Mouse (Mus musculus) large intestine, adult 2 months (tissue): ENCODE data around the gene Dbnl. TPM values are rescaled to one million over a fixed set of nuclear protein-coding genes. Genes with fewer than 3 reads are reported as not detected.
"Not testable (repeated sequence)": the region's sequence is repeated elsewhere in the genome, so short reads cannot be mapped to it uniquely, and the experiment has no call there.

Source experiments
- DNase-seq: peaks from one replicate; pipeline ENCODE4 v3.0.0-alpha.2; 2012; ENCODE audit warnings: low read depth, low spot score
- WGBS: fragments of 180-500 bp; shearing (Covaris S2); methylation state at CpG from one replicate; pipeline ENCODE4 v1.1.7; 2018; 5-methylcytosine and 5-hydroxymethylcytosine counted together
- polyA plus RNA-seq: library from polyadenylated mRNA; depleted of rRNA; stranded (reverse); fragments of >200 nt; gene quantifications from 2 replicates; pipeline ENCODE4 v1.2.3, GENCODE M21; 2012

Dbnl gene
- polyA plus RNA-seq, 1 experiment: 122 TPM

GRCm38 (mm10) chr11:5790431-5790830 lies 2.1 kb downstream of the Dbnl start:
- DNase-seq: no peak
- 84% methylated on average over 1 of the region's 1 CpGs for WGBS

- DNase-seq: no peak
- WGBS: 82% methylated on average over 9 of the region's 9 CpGs
Observed at GRCm38 (mm10) chr11:5795290-5795689, 7.0 kb downstream of the Dbnl start.

DNA sequence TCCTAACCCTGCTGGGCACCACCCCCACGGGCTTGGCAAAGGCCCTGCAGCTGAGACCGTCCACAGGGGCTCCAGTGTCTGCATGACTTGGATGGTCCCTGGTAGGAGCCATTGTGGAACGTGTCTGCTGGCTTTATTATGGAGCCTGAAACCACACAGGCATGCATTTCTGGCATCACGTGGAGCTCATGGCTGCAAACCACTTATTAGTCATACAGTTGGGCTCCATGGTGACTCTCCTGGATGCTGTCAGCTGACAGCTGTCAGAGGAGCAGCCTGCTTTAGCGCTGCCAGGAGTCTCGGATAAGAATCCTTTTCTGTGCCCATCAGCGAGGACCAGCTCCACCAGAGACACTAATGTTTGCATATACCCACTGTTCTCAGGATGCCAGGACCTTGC lies 7.4 kb downstream of the Dbnl start:
- no peak for DNase-seq
- WGBS: 83% methylated on average over 7 of the region's 7 CpGs

DNA sequence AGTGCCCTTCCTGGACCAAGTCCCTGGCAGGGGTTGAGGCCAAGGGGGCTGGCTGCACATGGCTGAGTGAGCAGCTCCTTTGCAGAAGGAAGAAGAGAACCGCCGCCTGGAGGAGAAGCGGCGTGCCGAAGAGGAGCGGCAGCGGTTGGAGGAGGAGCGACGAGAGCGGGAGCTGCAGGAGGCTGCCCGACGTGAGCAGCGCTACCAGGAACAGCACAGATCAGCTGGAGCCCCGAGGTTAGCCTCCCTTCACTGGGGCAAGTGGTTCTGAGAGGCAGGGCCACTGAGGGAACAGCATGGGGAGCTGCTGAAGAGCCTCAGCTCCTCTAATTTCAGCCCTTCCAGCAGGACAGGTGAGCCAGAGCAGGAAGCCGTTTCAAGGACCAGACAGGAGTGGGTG lies 8.7 kb downstream of the Dbnl start:
- DNase-seq: no peak
- 87% methylated on average over 15 of the region's 15 CpGs for WGBS

- DNase-seq: no peak
- WGBS: 78% methylated on average over 11 of the region's 11 CpGs
Observed at GRCm38 (mm10) chr11:5797371-5797770, 9.1 kb downstream of the Dbnl start.

DNA sequence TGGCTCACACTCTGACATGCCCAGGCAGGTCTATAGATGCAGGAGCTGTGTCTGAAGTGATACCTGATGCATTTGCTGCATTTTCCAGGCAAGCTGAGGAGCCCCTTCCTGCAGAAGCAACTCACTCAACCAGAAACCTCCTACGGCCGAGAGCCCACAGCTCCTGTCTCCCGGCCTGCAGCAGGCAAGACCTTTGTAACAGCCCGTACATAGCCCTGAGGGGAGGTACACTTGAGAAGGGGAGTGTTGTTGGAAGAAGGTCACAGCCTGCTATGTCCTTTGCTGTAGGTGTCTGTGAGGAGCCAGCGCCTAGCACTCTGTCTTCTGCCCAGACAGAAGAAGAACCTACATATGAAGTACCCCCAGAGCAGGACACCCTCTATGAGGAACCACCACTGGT lies 9.6 kb downstream of the Dbnl start:
- 96% methylated on average over 5 of the region's 5 CpGs for WGBS

DNA sequence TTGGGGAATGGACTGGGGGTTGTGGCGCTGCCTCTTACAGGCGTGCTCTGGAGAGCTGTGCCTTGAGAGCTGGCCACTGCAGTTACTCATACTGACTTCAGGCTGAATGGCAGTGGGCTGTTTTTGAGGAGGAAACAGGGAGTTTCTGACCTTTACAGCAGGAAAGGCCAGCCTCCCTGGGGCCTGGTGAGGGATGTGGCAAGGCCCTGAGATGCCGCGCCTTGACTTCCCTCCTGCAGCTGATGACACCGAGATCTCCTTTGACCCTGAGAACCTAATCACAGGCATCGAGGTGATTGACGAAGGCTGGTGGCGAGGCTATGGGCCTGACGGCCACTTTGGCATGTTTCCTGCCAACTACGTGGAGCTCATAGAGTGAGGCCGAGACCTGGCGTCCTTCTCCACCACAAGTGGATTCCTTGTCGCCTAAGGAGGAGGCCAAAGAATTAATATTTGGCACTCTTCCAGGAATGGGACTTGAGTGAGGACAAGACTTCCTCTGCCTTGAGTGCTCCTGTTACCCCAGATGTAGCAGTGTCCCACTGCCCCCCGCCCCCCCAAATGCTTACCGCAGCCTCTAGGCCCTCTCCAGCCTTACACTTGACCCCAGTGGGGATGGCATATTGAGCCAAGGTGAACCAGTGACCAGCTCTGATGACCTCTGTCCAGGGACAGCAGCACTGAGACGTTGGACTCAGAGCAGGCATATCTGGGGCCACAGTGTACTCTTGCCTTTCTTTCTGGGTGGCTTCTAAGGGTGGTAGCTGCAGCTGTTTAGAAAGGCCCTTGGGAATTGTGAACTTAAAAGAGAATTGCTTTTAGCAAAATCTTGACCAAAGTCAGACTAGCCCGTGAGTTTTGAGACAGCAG lies 11.6 kb downstream of the Dbnl start:
- DNase-seq: no peak
- WGBS: 81% methylated on average over 17 of the region's 17 CpGs

More for the DNA sequence above, 9.6 kb downstream of the Dbnl start:
- DNase-seq: no peak

DNA sequence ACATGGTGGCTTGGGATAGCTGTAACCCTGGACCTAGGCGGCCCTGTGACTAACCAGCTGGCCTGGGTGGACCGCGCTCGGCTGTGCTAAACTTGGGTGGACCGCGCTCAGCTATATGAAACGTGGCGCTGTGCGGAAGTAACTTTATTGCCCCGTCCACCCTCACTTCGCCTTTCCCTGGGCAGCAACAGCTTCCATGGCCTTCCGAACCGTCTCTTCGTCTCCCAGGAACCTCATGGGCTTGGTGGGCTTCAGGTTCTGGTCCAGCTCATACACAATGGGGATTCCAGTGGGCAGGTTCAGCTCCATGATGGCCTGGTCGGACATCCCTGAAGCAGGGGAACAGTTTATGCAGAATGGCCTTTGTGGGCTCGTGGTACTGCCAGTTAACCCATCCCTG lies 13.2 kb downstream of the Dbnl start:
- WGBS: 89% methylated on average over 16 of the region's 16 CpGs
- DNase-seq: no peak

GRCm38 (mm10) chr11:5802005-5802404 lies 13.7 kb downstream of the Dbnl start:
- WGBS: 29% methylated on average over 12 of the region's 12 CpGs
- DNase-seq: no peak

GRCm38 (mm10) chr11:5802457-5803217 lies 14.3 kb downstream of the Dbnl start:
- DNase-seq: no peak
- WGBS: 49% methylated on average over 8 of the region's 8 CpGs

- WGBS: 59% methylated on average over 8 of the region's 8 CpGs
- DNase-seq: no peak
Observed at GRCm38 (mm10) chr11:5803551-5803981, 15.3 kb downstream of the Dbnl start, which contains the start of gene Pgam2. Pgam2 (minus strand) TSS chr11:5803733.

GRCm38 (mm10) chr11:5804174-5804573 lies 15.9 kb downstream of the Dbnl start:
- WGBS: 41% methylated on average over 5 of the region's 5 CpGs
- no peak for DNase-seq

DNA sequence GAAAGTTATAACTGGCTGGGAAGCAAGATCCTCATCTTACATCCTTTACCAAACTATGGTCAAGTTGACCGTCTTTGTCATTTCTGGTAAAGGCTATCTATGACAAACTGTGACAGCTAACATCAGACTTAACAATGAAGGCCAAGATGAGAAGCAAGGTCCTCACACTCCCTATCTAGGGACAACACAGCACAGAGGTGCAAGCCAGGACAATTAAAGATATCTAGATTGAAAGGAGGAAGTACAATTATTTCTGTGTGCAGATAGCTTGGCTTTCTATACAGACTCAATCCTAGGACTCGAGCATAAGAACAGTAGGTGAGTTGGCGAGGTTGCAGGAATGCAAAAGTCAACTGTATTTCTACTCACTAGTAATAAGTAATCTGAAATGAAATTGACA lies 17.4 kb downstream of the Dbnl start:
- 78% methylated on average over 3 of the region's 3 CpGs for WGBS
- no peak for DNase-seq

DNA sequence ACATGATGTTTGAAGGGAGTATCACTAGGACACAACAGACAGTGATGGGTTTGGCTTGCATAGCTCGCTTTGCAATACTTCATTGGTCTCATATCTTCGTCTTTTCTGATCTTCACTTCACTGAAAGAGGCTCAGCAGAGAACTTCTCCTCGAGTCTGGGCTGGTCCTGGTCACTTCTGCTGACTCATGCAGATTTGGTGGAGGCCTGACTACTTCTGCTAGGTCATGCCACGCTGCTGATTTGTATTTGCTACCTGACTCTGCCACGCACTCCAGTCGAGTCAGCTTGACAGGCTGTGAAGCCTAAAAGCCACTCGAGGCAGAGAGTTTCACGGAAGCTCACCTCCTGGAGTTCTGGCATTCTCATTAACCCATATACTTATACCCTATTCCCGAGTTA lies 19.7 kb downstream of the Dbnl start:
- WGBS: 91% methylated on average over 9 of the region's 9 CpGs

GRCm38 (mm10) chr11:5809487-5809886 lies 21.2 kb downstream of the Dbnl start:
- not testable (repeated sequence) for DNase-seq
- WGBS: 45% methylated on average over 4 of the region's 4 CpGs

More for the DNA sequence above, 19.7 kb downstream of the Dbnl start:
- no peak for DNase-seq

DNA sequence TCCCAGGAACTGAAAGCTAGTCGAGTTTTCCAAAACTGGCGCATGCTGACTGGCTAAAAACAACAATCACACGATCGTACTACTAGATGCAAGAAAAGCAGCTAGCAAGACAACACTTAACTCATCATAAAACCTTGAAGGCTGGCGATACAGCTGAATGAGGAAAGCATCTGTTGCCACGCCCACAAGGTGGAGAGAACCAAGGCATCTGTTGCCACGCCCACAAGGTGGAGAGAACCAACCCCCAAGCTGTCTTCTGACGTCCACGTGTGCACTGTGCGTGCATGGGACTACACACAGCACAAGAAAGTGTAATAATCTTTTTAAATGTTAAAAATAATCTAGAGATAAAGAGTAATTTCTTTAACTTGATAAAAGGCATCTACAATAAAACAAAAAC lies 25.1 kb downstream of the Dbnl start:
- 45% methylated on average over 10 of the region's 10 CpGs for WGBS

DNA sequence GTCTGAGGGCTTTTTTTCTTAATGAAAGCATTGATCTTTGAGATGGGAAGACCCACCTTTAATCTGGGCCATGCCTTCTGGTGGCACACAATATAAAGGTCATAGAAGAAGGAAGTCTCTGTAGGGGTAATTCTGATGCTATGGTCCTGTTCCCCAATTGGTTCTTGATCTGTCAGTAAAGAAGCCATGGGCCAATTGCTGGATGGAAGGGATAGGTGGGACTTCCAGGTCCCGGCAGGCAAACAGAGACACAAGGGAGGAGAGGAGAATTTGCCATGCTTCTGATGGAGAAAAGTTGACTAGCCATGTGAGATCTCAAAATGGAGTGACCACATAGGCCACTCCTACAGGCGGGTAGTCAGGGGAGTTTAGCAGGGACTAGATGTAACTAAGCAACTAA lies 30.9 kb downstream of the Dbnl start:
- no peak for DNase-seq
- WGBS: 65% methylated on average over 2 of the region's 2 CpGs

More for the DNA sequence above, 25.1 kb downstream of the Dbnl start:
- no peak for DNase-seq

GRCm38 (mm10) chr11:5825432-5825831 lies 37.1 kb downstream of the Dbnl start:
- no peak for DNase-seq

- 90% methylated on average over 5 of the region's 5 CpGs for whole genome bisulfite sequencing
- DNase-seq: no peak
Observed at GRCm38 (mm10) chr11:5827931-5828330, 39.6 kb downstream of the Dbnl start.

- no peak for DNase-seq
- 87% methylated on average over 11 of the region's 11 CpGs for WGBS
Observed at GRCm38 (mm10) chr11:5828509-5829191, 40.4 kb downstream of the Dbnl start.
